Mouse (Mus musculus) bone marrow macrophage, adult 2 months (primary cell): Measurements from ENCODE around the gene 6030468B19Rik. TPM values are rescaled to one million over a fixed set of nuclear protein-coding genes. Genes with fewer than 3 reads are reported as not detected.

ENCODE experiments used
- H3K27ac ChIP-seq: 2 replicates; pipeline ENCODE4 v1.5.1; 2012; ENCODE audit warnings: low read depth, low read length; ENCODE audit not compliant: insufficient read depth
- H3K4me1 ChIP-seq: 2 replicates; pipeline ENCODE4 v1.6.1; 2012; ENCODE audit warnings: low read length; ENCODE audit not compliant: control insufficient read depth, insufficient read depth
- H3K4me3 ChIP-seq: 2 replicates; pipeline ENCODE4 v1.5.1; 2012; ENCODE audit warnings: mild to moderate bottlenecking, low read length, moderate library complexity; ENCODE audit not compliant: insufficient read depth
- CTCF ChIP-seq: IDR thresholded peaks from 2 replicates; pipeline ENCODE4 v1.5.1; 2012; ENCODE audit warnings: low read depth, mild to moderate bottlenecking, low read length, moderate library complexity
- POLR2A ChIP-seq: IDR thresholded peaks from 2 replicates; pipeline ENCODE4 v1.6.1; 2012; ENCODE audit warnings: mild to moderate bottlenecking, low read depth, low read length, borderline replicate concordance
- polyA plus RNA-seq: library from polyadenylated mRNA; stranded (reverse); fragments of >200 nt; gene quantifications from 2 replicates; pipeline ENCODE4 v1.2.4, GENCODE M21; 2012; ENCODE audit not compliant: missing spikeins, insufficient read depth, insufficient read length

6030468B19Rik gene
- polyA plus RNA-seq, 1 experiment, result not detected

DNA sequence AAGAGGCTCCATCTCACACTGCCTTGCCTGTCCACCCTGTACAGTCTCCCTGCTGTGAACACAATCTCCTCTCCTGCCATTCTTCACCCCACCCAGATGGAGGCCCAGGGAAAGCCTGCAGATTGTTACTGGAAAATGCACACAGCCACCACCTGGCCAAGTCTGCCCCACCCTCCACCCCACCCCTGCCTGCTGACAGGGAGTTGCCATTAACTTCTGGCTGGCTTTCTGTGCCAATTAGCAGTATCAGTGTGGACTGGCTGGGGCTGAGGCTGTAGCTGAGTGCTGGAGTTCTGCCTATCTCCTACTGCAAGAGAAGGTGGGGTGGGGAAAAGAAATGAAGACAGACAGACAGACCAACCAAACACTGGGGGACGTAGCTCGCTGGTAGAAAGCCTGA lies 41.1 kb downstream of the 6030468B19Rik start:
- Histone ChIP-seq H3K4me3 (no peak overlapping the region), H3K4me1 (peaks cover 5% of the 10 kb centered on the region), H3K27ac (no peak overlapping the region)
- no peak for TF ChIP-seq POLR2A
- no peak for TF ChIP-seq CTCF

- TF ChIP-seq CTCF (no peak), POLR2A (no peak)
These were observed 41.6 kb downstream of the 6030468B19Rik start for GRCm38 (mm10) chr11:117839021-117839420.

DNA sequence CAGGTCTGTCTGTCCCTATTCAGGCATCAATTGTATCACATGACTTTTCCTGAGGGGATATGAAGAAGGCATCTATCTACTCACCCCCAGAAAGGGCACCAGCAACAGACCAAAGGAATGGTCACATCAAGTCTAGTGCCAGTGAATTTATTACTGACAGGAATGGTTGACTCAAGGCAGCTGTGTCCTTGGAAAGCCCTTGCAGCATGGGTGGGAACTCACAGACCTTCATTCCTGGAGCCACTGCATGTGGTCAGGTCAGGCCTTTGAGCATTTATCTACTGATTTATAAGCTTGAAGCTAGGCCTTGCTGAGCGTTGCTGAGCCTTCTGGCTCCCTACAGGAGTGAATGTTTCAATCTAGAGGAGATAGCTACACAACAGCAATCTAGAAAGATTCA lies 43.5 kb downstream of the 6030468B19Rik start:
- no peak overlapping the region for H3K27ac ChIP-seq
- H3K4me1 ChIP-seq, result peaks cover 5% of the 10 kb centered on the region
- no peak for TF ChIP-seq POLR2A
- no peak for TF ChIP-seq CTCF
- no peak overlapping the region for H3K4me3 ChIP-seq

More at GRCm38 (mm10) chr11:117839021-117839420, 41.6 kb downstream of the 6030468B19Rik start:
- H3K4me1 ChIP-seq, result peaks cover 5% of the 10 kb centered on the region
- no peak overlapping the region for H3K27ac ChIP-seq
- H3K4me3 ChIP-seq, result no peak overlapping the region

- TF ChIP-seq POLR2A (no peak), CTCF (no peak)
- peaks cover 19% of the 10 kb centered on the region for H3K4me1 ChIP-seq
- no peak overlapping the region for H3K4me3 ChIP-seq
- H3K27ac ChIP-seq, result no peak overlapping the region
These were observed 46.0 kb downstream of the 6030468B19Rik start for GRCm38 (mm10) chr11:117843434-117843833.

- peaks cover 19% of the 10 kb centered on the region for H3K4me1 ChIP-seq
- H3K4me3 ChIP-seq, result no peak overlapping the region
- no peak overlapping the region for H3K27ac ChIP-seq
- TF ChIP-seq POLR2A (no peak), CTCF (no peak)
These were observed 47.5 kb downstream of the 6030468B19Rik start for GRCm38 (mm10) chr11:117844997-117845396.

DNA sequence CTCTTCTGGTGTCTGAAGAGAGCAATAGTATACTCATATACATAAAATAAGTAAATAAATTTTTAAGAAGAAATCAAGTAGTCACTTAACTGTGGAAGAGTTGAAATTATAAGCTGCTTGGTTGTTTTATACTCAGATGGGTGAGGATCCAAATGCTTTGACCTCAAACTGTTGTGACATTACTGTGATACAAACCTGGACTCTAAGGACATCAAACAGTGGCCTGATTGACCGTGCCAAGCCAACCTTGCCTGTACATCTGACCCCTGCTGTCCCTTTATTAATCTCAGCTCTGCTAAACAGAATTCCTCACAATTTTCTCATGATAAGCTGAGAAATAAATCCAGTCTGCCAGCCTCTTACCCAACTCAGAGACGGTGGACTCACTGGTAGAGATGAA lies 48.2 kb downstream of the 6030468B19Rik start:
- Histone ChIP-seq H3K4me1 (peaks cover 23% of the 10 kb centered on the region), H3K27ac (no peak overlapping the region), H3K4me3 (no peak overlapping the region)
- TF ChIP-seq POLR2A, result no peak
- TF ChIP-seq CTCF, result no peak

DNA sequence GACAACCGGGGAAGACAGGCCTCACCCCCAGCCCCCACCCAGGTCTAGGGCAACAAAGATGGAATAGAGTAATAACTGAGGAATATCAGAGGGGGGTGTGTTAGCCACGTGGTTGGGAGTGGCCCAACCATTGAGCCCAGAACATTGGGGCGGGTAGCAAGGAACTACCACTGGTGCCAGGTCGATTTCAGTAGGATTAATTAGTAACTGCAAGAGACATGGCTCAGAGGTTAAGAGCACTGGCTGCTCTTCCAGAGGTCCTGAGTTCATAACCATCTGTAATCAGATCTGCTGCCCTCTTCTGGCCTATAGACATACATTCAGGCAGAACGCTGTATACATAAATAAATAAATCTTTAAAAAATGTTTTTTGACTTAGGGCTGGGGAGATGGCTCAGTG lies 49.2 kb downstream of the 6030468B19Rik start:
- TF ChIP-seq CTCF (no peak), POLR2A (no peak)
- Histone ChIP-seq H3K4me3 (no peak overlapping the region), H3K27ac (peak overlapping the region; percentile 94), H3K4me1 (peaks cover 23% of the 10 kb centered on the region)

DNA sequence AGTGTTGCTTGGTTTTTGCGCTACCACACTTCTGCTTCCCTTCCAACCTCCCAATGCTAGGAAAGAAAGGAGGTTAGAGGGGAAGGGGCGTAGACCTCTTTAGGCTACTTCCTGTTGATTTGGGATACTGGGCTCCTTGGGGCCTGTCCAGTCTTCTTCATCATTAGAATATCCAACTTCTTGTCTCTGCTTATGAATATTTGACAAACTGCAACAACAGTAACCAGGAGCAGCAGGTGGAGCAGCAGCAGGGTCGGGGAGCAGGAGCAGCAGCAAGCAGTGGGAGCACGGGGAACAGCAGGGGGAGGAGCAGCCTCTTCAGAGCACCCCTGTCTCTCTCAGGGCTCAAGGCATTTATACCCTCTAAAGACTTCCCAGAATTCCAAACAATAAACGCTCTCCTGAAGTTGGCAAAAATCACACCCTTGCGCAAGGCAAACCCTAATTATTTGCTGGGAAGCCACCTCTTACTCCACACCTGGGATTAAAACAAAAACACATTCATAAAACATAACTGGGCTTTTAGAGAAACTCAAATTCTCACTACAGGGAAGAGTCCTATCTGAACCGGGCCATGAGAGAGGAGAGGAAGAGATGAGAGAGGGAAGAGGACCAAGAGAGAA lies 50.2 kb downstream of the 6030468B19Rik start:
- Histone ChIP-seq H3K4me3 (peak overlapping the region; percentile 88), H3K4me1 (peaks cover 18% of the 10 kb centered on the region)

GRCm38 (mm10) chr11:117848271-117848984 lies 51.0 kb downstream of the 6030468B19Rik start:
- Histone ChIP-seq H3K4me3 (peak overlapping the region; percentile 88), H3K4me1 (peaks cover 18% of the 10 kb centered on the region), H3K27ac (peak overlapping the region; percentile 94)
- TF ChIP-seq POLR2A (no peak), CTCF (no peak)

More for the DNA sequence above, 50.2 kb downstream of the 6030468B19Rik start:
- H3K27ac ChIP-seq, result peak overlapping the region; percentile 94
- TF ChIP-seq CTCF, result no peak
- TF ChIP-seq POLR2A, result no peak
